In the genomic region with DNA sequence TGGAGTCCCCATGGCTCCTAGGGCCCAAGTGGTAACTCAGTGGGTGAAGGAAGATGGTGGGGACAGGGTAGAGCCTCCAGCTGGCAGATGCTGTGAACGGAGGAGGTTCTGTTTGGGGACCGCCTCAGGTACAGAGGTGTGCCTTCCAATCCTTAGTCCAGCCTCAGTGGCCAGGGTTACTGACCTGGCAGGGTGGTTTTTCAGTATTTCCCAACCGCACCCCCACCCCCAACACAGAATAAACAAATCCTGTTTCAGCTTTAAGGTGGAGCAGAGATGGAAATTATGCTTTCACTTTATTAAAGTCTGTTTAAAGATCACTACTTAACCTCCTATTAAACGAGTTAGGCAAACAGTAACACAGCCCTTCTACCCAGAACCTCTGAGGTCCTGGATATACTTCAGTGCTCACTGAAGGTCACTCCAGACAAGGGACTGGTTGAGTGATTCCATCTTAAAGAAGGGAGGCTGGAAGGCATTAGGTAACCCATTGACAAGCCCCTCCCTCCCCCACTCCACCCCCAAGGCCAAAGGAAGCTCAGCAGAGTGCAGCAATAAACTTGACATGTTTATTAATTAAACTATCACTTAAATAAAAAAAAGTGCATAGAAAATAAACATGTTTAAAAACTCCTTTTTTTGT, we compare ENCODE assay signal across 13 mouse cellular contexts. TPM values are rescaled to one million over a fixed set of nuclear protein-coding genes. Genes with fewer than 3 reads are reported as not detected.
A peak's percentile ranks its signal among the peaks of the same experiment; 100 is the strongest.
DNase-seq lines count a peak whose midpoint lies in the region; ATAC-seq lines count a peak whose summit lies in the region.
"Had no signal": no experiment of that assay in that cellular context is flagged by ENCODE, and none has a peak within 500 bp of the region (broad histone marks: within the 10 kb centered on the region; RNA-seq: fewer than 3 reads in every experiment).

Ttc36 (minus strand) TSS at position 265 of the 643 bp plus-strand sequence.

- no peak within 1 kb of the TSS for H3K27ac ChIP-seq in intestine, embryonic 16.5 days (ENCODE audit: low read length)

- H3K4me2 ChIP-seq in intestine, embryonic 16.5 days (ENCODE audit: low read depth, low read length), result no peak within 1 kb of the TSS

- H3K4me3 ChIP-seq in intestine, embryonic 16.5 days (ENCODE audit: low read length), result no peak within 1 kb of the TSS

- intact Hi-C loops in left cerebral cortex, postnatal 4 days (cut with DNase I), result no loop called here

- DNase-seq in adrenal gland, postnatal 10 days, result peak; percentile 47
- DNase-seq in adrenal gland, adult 8-10 months, result no peak
- peak; percentile 86 to 92 for DNase-seq in kidney, postnatal 36 days
- peak; percentile 81 to 86 for DNase-seq in lung, adult 18-20 months
- no peak for DNase-seq in gastrocnemius, postnatal 10 days
- DNase-seq in neural tube, embryonic 10.5 days (ENCODE audit: extremely low spot score, low spot score), result no peak
- DNase-seq in left cerebral cortex, postnatal 4 days, result no peak
- DNase-seq: cerebellum, adult 11 months; spleen, adult 18-20 months; thymus, adult 2 months had no signal

- no peak within 1 kb of the TSS for H3K9ac ChIP-seq in intestine, embryonic 16.5 days (ENCODE audit: low read depth, low read length)

- ATAC-seq in intestine, embryonic 16.5 days, result no peak

- peaks cover 16% of the 10 kb centered on the region for H3K4me1 ChIP-seq in intestine, embryonic 16.5 days (ENCODE audit: control insufficient read depth, insufficient read depth, low read length)

- peaks cover 5% of the 10 kb centered on the region; the same call in 1 of the 2 replicates for H3K36me3 ChIP-seq in intestine, embryonic 16.5 days (ENCODE audit: control insufficient read depth, insufficient read depth, low read length)

- H3K27me3 ChIP-seq in intestine, embryonic 16.5 days (replicated peaks; ENCODE audit: control insufficient read depth, insufficient read depth, low read length), result no peaks in the 10 kb centered on the region

- 58% methylated on average over 4 of the region's 4 CpGs for WGBS in intestine, embryonic 16.5 days

- H3K9me3 ChIP-seq in intestine, embryonic 16.5 days (ENCODE audit: control insufficient read depth, low read length), result no peaks in the 10 kb centered on the region
- H3K9me3 ChIP-seq: G1E had no signal

RNA-seq across cellular contexts. Expression of gene Ttc36, which starts in this region (rescaled TPM):
- 10 to 100 TPM; 37.0 to 92.7 TPM for total RNA-seq in adrenal gland, postnatal 10 days (2021)
- total RNA-seq in adrenal gland, adult 8-10 months (2022), result 1 to 10 TPM; 3.7 to 9.0 (median 5.5) TPM
- 3.5 and 5.8 TPM in 2 replicates for polyA plus RNA-seq in intestine, embryonic 16.5 days (2015; fragmentation: Nextera tagmentation; extraction: Ambion mirVana)
- total RNA-seq in gastrocnemius, postnatal 10 days (2021), result 1 to 10 TPM in 1 of 2 experiments, under 1 TPM in 1; 0.70 to 1.0 TPM
- 1 to 10 TPM in 1 of 2 experiments, under 1 TPM in 1; 0.54 to 1.0 TPM for total RNA-seq in left cerebral cortex, postnatal 4 days (2021)
- total RNA-seq: G1E; hematopoietic stem cell, adult 5-6 weeks had no signal

Comparison
In these comparisons a context has a peak if more than half of its experiments do, and no peak if none do; other contexts are left out.
1. DNase-seq: peak in adrenal gland, postnatal 10 days (single experiment), kidney, postnatal 36 days (2 of 2) and lung, adult 18-20 months (2 of 2); none in adrenal gland, adult 8-10 months (single experiment), gastrocnemius, postnatal 10 days (single experiment), neural tube, embryonic 10.5 days (single experiment) and left cerebral cortex, postnatal 4 days (single experiment).